Mouse (Mus musculus) A20 (cell line): Measurements from ENCODE around the gene Kcnk6.
"Not testable (repeated sequence)": the region's sequence is repeated elsewhere in the genome, so short reads cannot be mapped to it uniquely, and the experiment has no call there.

Experiments used
- DNase-seq: peaks from one replicate; pipeline ENCODE4 v3.0.0-alpha.2; 2011; ENCODE audit warnings: low read depth, low spot score

Gene Kcnk6

GRCm38 (mm10) chr7:29211013-29211412 lies 21.3 kb downstream of the Kcnk6 start:
- DNase-seq, result peak; percentile 85

GRCm38 (mm10) chr7:29202577-29202976 lies 29.7 kb downstream of the Kcnk6 start:
- DNase-seq, result no peak

GRCm38 (mm10) chr7:29194230-29194629 lies 38.1 kb downstream of the Kcnk6 start:
- not testable (repeated sequence) for DNase-seq

- not testable (repeated sequence) for DNase-seq
These were observed 51.0 kb downstream of the Kcnk6 start for GRCm38 (mm10) chr7:29181323-29181722.

GRCm38 (mm10) chr7:29180854-29181236 lies 51.5 kb downstream of the Kcnk6 start:
- DNase-seq, result no peak

- peak; percentile 100 for DNase-seq
These were observed 52.0 kb downstream of the Kcnk6 start, which contains the start of gene Psmd8 for GRCm38 (mm10) chr7:29180077-29180853. Gene Psmd8 (minus strand): TSS chr7:29180701.

GRCm38 (mm10) chr7:29179323-29179722 lies 53.0 kb downstream of the Kcnk6 start:
- DNase-seq, result peak; percentile 46

GRCm38 (mm10) chr7:29178106-29178505 lies 54.2 kb downstream of the Kcnk6 start:
- DNase-seq, result peak; percentile 52

- DNase-seq, result no peak
These were observed 59.8 kb downstream of the Kcnk6 start for GRCm38 (mm10) chr7:29172390-29173016.
